Mouse (Mus musculus): ENCODE measurements around the gene Ubqln2. TPM values are rescaled to one million over a fixed set of nuclear protein-coding genes. Genes with fewer than 3 reads are reported as not detected.

Ubqln2 gene
- total and polyA plus RNA-seq, 3 experiments = not detected

GRCm38 (mm10) chrX:153476760-153477248 is 21.2 kb upstream of the Ubqln2 start:
- in situ Hi-C loops (cut with MboI; ENCODE audit: low pct_ligation_motif_present, low pct_unique_long_range_greater_than_20kb, low sequenced_read_pairs) = no loop called here

GRCm38 (mm10) chrX:153492326-153492725 is 5.7 kb upstream of the Ubqln2 start:
- no peak for DNase-seq (ENCODE audit: extremely low read depth)
- H3K9me3 ChIP-seq (replicated peaks; ENCODE audit: low read length) = no peaks in the 10 kb centered on the region
- dilution Hi-C loops (cut with MboI; ENCODE audit: extremely low pct_ligation_motif_present, extremely low pct_unique_long_range_greater_than_20kb, low sequenced_read_pairs) (no loop called here), in situ Hi-C loops (cut with MboI; ENCODE audit: low pct_ligation_motif_present, low pct_unique_long_range_greater_than_20kb, low sequenced_read_pairs) (no loop called here)
- no peak overlapping the region for H3K9ac ChIP-seq (ENCODE audit: insufficient read depth, low read depth)
- no peak overlapping the region for H3K27ac ChIP-seq (ENCODE audit: insufficient read depth, low read depth)
- H3K36me3 ChIP-seq (replicated peaks in 1 of 2; ENCODE audit: control insufficient read depth in 1 of 2, insufficient read depth in 1 of 2, low read length in 1 of 2) = no peaks in the 10 kb centered on the region
- no peak overlapping the region for H3K4me3 ChIP-seq (replicated peaks in 1 of 3; ENCODE audit: low read depth in 2 of 3, low read length in 2 of 3, poor library complexity in 1 of 3)
- no peak for TF ChIP-seq ZC3H11A (IDR thresholded peaks at IDR 0.05; ENCODE audit: low read depth, low read length)
- no peak for TF ChIP-seq E2F4 (IDR thresholded peaks at IDR 0.05; ENCODE audit: insufficient replicate concordance, low read depth, low read length)
- no peaks in the 10 kb centered on the region for H3K27me3 ChIP-seq (replicated peaks)
- H3K4me2 ChIP-seq (ENCODE audit: insufficient read depth, low read depth, poor library complexity, severe bottlenecking) = no peak overlapping the region
- no peaks in the 10 kb centered on the region for H3K4me1 ChIP-seq (ENCODE audit: control insufficient read depth in 1 of 2, insufficient read depth in 2 of 2)
- H3K79me2 ChIP-seq (replicated peaks; ENCODE audit: control insufficient read depth, extremely low read depth, insufficient read depth, poor library complexity, severe bottlenecking) = no peaks in the 10 kb centered on the region

More at GRCm38 (mm10) chrX:153476760-153477248, 21.2 kb upstream of the Ubqln2 start:
- Histone ChIP-seq H3K27me3 (replicated peaks) (no peaks in the 10 kb centered on the region), H3K9ac (ENCODE audit: insufficient read depth, low read depth) (no peak overlapping the region), H3K4me1 (ENCODE audit: control insufficient read depth in 1 of 2, insufficient read depth in 2 of 2) (no peaks in the 10 kb centered on the region), H3K27ac (ENCODE audit: insufficient read depth, low read depth) (no peak overlapping the region), H3K9me3 (replicated peaks; ENCODE audit: low read length) (no peaks in the 10 kb centered on the region), H3K79me2 (replicated peaks; ENCODE audit: control insufficient read depth, extremely low read depth, insufficient read depth, poor library complexity, severe bottlenecking) (no peaks in the 10 kb centered on the region), H3K36me3 (replicated peaks in 1 of 2; ENCODE audit: control insufficient read depth in 1 of 2, insufficient read depth in 1 of 2, low read length in 1 of 2) (no peaks in the 10 kb centered on the region), H3K4me3 (replicated peaks in 1 of 3; ENCODE audit: low read depth in 2 of 3, low read length in 2 of 3, poor library complexity in 1 of 3) (no peak overlapping the region), H3K4me2 (ENCODE audit: insufficient read depth, low read depth, poor library complexity, severe bottlenecking) (no peak overlapping the region)
- TF ChIP-seq SMC3 (IDR thresholded peaks at IDR 0.05; ENCODE audit: low read depth, low read length) (no peak), SIN3A (IDR thresholded peaks at IDR 0.05; ENCODE audit: low read length) (no peak), UBTF (IDR thresholded peaks at IDR 0.05; ENCODE audit: low read depth, low read length) (no peak), ZMIZ1 (IDR thresholded peaks at IDR 0.05; ENCODE audit: low read depth, low read length) (no peak), USF1 (IDR thresholded peaks at IDR 0.05; ENCODE audit: low read depth, low read length) (no peak), TBP (conservative IDR thresholded peaks at IDR 0.05; ENCODE audit: low read depth, low read length) (no peak), ZC3H11A (IDR thresholded peaks at IDR 0.05; ENCODE audit: low read depth, low read length) (no peak), ELF1 (IDR thresholded peaks at IDR 0.05; ENCODE audit: low read depth, low read length) (no peak), MAFK (IDR thresholded peaks at IDR 0.05; ENCODE audit: insufficient replicate concordance, low read length) (no peak)
- DNase-seq (ENCODE audit: extremely low read depth) = no peak
- dilution Hi-C loops (cut with MboI; ENCODE audit: extremely low pct_ligation_motif_present, extremely low pct_unique_long_range_greater_than_20kb, low sequenced_read_pairs) = no loop called here

- Histone ChIP-seq H3K9ac (ENCODE audit: insufficient read depth, low read depth) (no peak overlapping the region), H3K27me3 (replicated peaks) (no peaks in the 10 kb centered on the region), H3K4me3 (replicated peaks in 1 of 3; ENCODE audit: low read depth in 2 of 3, low read length in 2 of 3, poor library complexity in 1 of 3) (no peak overlapping the region), H3K4me1 (ENCODE audit: control insufficient read depth in 1 of 2, insufficient read depth in 2 of 2) (no peaks in the 10 kb centered on the region), H3K4me2 (ENCODE audit: insufficient read depth, low read depth, poor library complexity, severe bottlenecking) (no peak overlapping the region), H3K9me3 (replicated peaks; ENCODE audit: low read length) (peaks cover 16% of the 10 kb centered on the region), H3K79me2 (replicated peaks; ENCODE audit: control insufficient read depth, extremely low read depth, insufficient read depth, poor library complexity, severe bottlenecking) (no peaks in the 10 kb centered on the region), H3K27ac (ENCODE audit: insufficient read depth, low read depth) (no peak overlapping the region), H3K36me3 (replicated peaks in 1 of 2; ENCODE audit: control insufficient read depth in 1 of 2, insufficient read depth in 1 of 2, low read length in 1 of 2) (no peaks in the 10 kb centered on the region)
- DNase-seq (ENCODE audit: extremely low read depth) = no peak
- in situ Hi-C loops (cut with MboI; ENCODE audit: low pct_ligation_motif_present, low pct_unique_long_range_greater_than_20kb, low sequenced_read_pairs) (no loop called here), dilution Hi-C loops (cut with MboI; ENCODE audit: extremely low pct_ligation_motif_present, extremely low pct_unique_long_range_greater_than_20kb, low sequenced_read_pairs) (no loop called here)
- TF ChIP-seq CTCF (conservative IDR thresholded peaks at IDR 0.05 in 1 of 2, IDR thresholded peaks at IDR 0.05 in 1 of 2; ENCODE audit: low read depth in 2 of 2, low read length in 2 of 2) (no peak), E2F4 (IDR thresholded peaks at IDR 0.05; ENCODE audit: insufficient replicate concordance, low read depth, low read length) (no peak), SIN3A (IDR thresholded peaks at IDR 0.05; ENCODE audit: low read length) (no peak), POLR2AphosphoS2 (IDR thresholded peaks at IDR 0.05; ENCODE audit: low read depth, low read length) (no peak), ELF1 (IDR thresholded peaks at IDR 0.05; ENCODE audit: low read depth, low read length) (no peak), JUN (IDR thresholded peaks at IDR 0.05; ENCODE audit: insufficient read depth, low read depth, low read length) (no peak), ZMIZ1 (IDR thresholded peaks at IDR 0.05; ENCODE audit: low read depth, low read length) (no peak), MYC (IDR thresholded peaks at IDR 0.05; ENCODE audit: low read depth, low read length) (no peak), PAX5 (IDR thresholded peaks at IDR 0.05; ENCODE audit: low read length) (no peak), ZC3H11A (IDR thresholded peaks at IDR 0.05; ENCODE audit: low read depth, low read length) (no peak), EP300 (IDR thresholded peaks at IDR 0.05; ENCODE audit: low read length) (no peak), TBP (conservative IDR thresholded peaks at IDR 0.05; ENCODE audit: low read depth, low read length) (no peak), KAT2A (IDR thresholded peaks at IDR 0.05; ENCODE audit: insufficient replicate concordance, low read length) (no peak), ZNF384 (IDR thresholded peaks at IDR 0.05; ENCODE audit: low read depth, low read length) (no peak), CHD2 (IDR thresholded peaks at IDR 0.05; ENCODE audit: low read length) (no peak), SMC3 (IDR thresholded peaks at IDR 0.05; ENCODE audit: low read depth, low read length) (no peak), CHD1 (IDR thresholded peaks at IDR 0.05; ENCODE audit: low read depth, low read length) (no peak), MEF2A (IDR thresholded peaks at IDR 0.05; ENCODE audit: borderline replicate concordance, low read depth, low read length) (no peak), ETS1 (conservative IDR thresholded peaks at IDR 0.05; ENCODE audit: low read depth, low read length) (no peak)
Measured at GRCm38 (mm10) chrX:153498665-153499293, 752 bp downstream of the Ubqln2 start.
